In the genomic region with DNA sequence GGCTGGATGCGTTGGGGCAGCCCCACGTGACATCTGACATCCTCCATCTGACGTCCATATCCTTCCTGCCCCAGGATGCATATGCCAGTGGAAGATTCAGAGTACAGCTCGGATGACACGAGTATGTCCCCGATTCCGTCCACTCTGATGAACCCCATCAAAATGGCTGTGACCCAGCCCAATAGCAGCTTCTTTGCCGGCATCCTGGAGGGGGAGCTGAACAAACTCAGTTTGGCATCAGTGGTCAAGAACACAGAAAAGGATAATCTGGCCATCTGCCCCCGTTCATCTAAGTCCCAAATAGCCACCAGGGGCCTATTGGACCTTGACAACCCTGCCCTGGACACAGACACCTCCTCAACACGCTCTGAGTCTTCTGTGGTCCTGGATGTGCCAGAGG, we compare ENCODE assay signal across 9 mouse cellular contexts.
"Had no signal": no experiment of that assay in that cellular context is flagged by ENCODE, and none has a peak within 500 bp of the region (broad histone marks: within the 10 kb centered on the region; RNA-seq: fewer than 3 reads in every experiment).

No protein-coding gene starts in this region.

- H3K27me3 ChIP-seq: liver, embryonic 13.5 days; stomach, embryonic 15.5 days had no signal

- H3K9me3 ChIP-seq: limb, embryonic 13.5 days; liver, embryonic 13.5 days; midbrain, embryonic 12.5 days; stomach, embryonic 15.5 days had no signal

- H3K4me1 ChIP-seq: limb, embryonic 13.5 days; liver, embryonic 13.5 days; midbrain, embryonic 12.5 days; stomach, embryonic 15.5 days had no signal

- H3K4me2 ChIP-seq: limb, embryonic 13.5 days; liver, embryonic 13.5 days; midbrain, embryonic 12.5 days; stomach, embryonic 15.5 days had no signal

- DNase-seq: kidney, adult 11 months; left cerebral cortex, postnatal 4 days; liver, embryonic 13.5 days; lung, adult 18-20 months; right cerebral cortex, postnatal 14 days; thymus, postnatal 4 days had no signal

- H3K4me3 ChIP-seq: limb, embryonic 13.5 days; liver, embryonic 13.5 days; midbrain, embryonic 12.5 days; stomach, embryonic 15.5 days had no signal

- H3K9ac ChIP-seq: limb, embryonic 13.5 days; liver, embryonic 13.5 days; midbrain, embryonic 12.5 days; stomach, embryonic 15.5 days had no signal

- H3K27ac ChIP-seq: limb, embryonic 13.5 days; liver, embryonic 13.5 days; midbrain, embryonic 12.5 days; stomach, embryonic 15.5 days had no signal
